Mouse (Mus musculus): ENCODE results near the gene Rsu1.

The Rsu1 gene

DNA sequence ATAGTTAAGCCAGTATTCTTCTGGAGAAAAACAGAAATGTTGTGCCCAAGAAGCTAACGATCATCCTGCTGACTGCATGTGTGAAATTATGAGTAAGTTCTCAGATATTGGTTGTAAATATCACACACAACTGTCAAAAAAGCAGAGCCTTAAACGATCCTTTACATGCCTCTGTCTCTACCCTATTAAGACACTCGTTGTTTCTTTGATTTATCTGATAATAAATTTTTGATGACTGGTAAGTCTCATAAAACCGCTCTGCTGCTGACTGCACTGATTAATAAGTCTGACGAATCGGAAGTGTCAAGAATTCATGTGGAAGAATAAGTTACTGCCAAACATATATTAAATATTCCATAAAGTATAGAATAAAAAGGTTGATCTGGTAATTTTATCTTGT lies 126.0 kb downstream of the Rsu1 start:
- DNase-seq = no peak

DNA sequence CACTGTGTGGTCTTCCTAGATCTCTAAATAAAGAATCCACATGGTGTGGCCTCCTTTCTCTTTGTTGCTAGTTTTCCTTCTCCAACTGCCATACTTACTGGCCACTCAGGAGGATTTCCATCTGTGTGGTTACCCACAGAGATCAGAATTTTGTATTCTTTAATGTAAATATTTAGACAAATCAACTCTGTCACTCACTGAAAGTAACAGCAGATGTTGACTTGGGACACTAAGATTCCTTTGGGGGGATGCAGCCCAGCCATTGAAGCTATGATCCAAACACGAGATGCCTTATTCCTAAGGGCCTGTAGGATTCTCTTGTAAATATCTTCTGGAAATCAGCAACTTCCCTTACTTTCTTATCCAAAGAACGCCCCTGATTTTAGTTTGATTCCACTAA lies 136.3 kb downstream of the Rsu1 start:
- DNase-seq = no peak

DNA sequence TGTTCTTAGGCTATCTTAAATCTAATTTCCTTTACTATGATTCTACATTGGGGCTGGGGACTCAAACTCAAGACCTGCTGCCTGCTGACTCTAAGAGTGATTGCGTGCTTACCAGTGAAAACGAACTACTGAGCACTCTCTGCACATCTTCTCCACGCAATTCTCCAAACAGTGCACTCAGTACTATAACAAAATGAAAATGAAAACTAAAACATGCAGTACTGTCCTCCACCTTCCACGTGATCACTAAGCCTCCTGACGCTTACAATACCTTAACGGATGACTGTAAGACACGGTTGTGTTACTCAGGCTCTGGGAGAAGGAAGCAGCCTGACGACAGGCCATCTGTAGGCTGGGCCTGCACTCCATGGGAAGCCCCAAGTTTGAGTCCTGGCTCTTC lies 138.4 kb downstream of the Rsu1 start:
- DNase-seq = no peak

DNA sequence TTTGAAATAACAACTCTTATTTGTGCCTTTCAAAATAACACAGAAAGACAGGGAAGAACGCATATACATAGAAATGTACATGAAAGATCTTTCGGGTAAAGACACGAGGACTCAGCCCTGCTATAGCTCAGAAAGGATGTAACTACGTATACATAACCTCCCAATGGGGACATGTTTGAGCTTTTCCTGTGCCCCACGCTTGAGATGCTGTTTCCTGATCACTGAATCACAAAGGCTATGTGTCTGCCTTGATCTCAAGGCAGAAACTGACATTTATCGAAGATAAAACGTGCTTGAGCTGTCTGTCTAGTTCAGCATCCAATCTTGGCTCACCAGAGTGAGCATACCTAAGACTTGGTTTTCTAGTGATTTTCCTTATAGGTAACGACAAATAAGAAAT lies 138.8 kb downstream of the Rsu1 start:
- DNase-seq = no peak

DNA sequence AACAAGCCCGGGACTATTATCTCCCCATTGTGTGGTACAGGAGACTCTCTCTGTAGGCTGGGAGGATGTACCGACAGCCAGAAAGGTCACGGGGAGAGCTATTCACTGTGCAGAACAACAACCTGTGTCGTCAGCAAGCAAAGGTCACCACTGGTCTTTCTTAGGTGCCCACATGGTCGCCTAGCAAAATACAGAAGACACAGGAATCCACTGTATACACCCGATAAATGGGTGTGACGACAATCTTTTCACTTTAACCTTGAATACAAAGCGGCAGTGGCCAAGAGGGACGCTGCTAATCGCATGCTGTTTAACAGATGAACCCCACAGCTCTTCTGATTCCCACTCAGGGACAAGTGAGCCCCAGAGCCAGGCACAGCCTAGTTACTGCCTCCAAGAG lies 141.4 kb downstream of the Rsu1 start:
- DNase-seq = no peak

DNA sequence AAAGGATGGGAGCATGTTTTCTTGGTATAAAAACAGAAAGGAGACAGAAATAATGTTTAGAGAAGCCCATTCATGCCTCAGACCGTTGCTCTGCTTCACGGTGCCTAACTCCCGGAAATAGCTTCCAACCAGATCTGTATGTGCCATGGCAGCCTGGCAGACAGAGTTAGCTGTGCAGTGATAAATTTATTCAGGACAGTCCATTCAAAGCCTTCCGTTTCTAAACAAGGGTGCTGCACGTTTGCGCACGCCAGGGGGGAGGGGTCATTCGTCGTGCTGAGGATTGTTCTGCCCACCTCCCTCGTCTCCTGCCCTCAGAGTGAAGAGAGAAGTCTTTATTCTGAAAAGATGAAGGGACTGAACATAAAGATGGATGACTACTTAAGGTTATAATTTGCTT lies 141.9 kb downstream of the Rsu1 start:
- no peak for DNase-seq

DNA sequence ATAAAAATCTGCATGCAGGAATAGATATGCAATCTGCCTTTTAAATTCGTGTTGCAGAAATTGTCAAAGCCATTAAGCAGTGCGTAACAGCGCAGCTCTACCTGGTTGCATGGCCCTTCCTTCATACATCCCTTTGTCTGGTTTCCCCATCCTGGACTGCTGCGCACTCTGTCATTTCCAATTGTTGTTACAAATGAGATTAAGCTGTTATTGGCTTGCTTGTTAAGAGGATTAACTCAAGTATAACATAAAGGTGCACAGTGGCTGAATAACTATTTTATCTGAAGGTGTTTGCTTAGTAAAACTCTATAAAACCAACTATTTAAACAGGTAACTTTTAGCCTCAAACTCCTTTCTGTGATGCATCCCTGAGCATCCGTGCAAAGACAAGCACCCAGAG lies 150.8 kb downstream of the Rsu1 start:
- no peak for DNase-seq

DNA sequence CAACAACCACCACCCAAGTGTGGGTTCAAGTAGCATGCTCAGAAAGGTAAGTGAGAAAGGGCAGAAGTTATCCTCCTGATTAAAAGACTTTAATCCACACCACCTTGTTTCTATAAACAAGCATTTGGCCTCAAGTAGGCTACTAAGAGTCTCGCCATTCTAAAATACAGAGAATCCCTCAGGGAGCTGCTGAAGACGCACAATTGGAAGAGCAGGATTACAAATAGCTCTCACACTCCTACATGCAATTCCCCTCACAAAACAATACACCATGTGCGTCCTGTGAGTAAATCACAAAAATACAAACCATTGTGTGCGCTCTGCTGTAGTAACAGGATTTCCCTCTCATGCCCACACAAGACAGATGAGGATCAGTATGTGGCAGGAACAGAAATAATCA lies 153.3 kb downstream of the Rsu1 start:
- DNase-seq = no peak

DNA sequence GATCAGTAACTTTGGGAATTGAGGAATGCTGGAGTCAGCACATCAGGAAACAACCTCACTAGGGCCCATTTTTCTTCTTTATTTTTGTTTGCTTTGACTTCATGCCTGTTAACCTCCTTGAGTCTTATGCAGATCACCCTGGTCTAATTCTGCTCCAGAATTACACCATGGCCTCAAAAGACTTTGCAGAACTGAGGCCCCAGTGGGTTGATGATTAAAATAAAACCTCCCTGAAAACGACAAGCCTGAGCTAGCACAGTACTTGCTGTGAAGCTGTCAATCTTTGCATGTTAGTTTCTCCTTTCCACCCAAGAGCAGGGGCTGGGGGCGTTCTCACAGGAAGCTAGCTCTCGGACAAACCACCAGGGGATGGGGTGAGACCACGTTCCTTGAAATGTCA lies 164.7 kb downstream of the Rsu1 start:
- no peak for DNase-seq

DNA sequence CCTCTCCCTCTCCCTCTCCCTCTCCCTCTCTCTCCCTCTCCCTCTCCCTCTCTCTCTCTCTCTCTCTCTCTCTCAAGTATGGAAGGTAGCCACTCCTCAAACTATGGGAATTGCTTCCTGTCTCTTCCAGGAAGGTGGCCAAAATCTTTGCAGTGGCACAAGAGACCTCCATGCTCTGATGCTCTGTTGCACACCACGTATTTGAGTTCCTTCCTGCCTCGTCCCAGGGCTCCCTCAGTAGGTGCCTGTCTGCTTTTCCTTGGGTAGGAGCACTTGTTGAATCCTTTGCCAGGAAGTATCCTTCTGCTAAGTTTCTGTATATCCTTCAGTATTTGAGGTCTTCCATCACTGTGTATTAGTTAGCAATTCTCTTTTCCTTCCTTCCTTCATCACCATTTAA lies 166.8 kb downstream of the Rsu1 start:
- DNase-seq = no peak

DNA sequence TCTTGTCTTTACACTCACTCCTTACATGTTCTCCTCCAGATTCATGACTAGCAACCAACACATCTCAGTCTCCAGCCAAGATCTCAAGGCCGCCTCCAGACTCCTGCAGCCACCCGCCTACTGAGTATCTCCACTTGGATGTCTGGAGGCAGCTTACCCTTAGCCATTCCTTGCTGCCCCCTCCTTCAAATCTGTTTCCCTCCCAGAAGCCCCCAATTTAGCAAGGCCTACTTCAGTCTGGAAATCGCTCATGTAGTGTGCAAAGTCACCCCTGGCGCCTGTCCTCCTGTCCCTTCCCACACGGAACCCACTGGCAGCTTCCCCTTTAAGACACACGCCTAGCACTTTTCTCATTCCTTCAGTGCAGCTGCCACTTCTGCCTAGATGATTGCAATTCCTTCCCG lies 167.4 kb downstream of the Rsu1 start:
- no peak for DNase-seq

DNA sequence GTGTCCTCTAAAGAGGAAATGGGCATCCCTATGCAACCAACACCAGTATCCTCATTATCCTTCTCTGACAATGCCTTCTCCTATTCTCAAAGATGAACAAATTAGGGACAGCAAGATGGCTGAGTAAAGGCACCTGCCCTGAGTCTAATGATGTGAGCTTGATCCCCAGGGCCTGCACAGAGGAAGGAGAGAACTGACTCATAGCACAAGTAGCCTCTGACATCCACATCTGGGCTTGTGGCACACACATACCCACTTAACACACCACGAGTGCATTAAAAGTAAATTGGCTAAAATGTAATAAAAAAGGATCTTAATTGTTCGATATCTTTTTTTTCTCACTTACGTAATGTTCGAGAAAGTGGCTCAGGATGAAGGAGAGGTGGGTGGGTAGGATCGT lies 177.2 kb downstream of the Rsu1 start:
- no peak for DNase-seq

DNA sequence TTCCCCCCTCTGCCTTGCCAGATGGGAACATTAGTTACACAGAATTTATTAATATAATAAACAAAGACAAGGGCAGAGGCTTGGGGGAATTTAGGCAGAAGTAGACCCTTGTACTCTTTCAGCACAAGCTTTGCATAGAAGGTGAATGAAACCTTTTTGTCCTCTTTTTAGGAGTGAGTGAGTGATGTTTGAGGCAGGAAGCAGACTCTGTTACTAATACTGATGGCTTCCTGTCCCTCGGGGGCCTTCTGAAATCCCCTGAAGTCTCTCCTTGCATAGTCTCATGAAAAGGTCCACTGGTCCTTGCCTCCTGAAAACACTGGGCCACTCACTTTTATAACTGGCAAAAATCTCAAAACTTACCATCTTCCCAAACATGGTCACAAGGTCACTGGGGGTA lies 177.6 kb downstream of the Rsu1 start:
- no peak for DNase-seq

DNA sequence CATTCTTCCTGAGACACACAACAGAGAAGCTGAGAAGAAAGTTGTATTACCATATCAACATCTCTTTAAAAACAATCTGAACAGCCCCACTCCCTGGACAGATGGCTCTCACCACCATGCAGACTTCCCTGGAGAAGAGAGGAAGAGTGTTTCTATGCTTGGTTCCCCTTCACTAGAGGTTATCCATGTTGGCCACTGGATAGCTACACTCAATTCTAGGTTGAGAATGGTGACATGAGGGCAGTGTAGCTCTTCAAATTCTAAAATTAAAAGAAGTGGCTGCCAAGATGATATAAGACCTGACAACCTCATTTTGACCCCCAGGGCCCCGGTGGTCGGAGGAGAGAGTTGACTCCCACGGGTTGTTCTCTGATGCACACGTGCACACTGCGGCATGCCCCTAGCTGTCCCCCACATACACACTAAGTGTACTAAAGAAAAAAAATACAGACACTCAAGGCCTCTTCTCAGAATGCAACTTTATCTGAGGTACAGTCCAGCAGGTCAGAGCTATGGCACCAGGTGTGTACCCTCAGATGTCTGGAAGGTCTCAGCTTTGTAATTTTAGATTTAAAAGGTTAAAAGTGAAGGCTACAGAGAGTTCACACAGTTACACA lies 179.7 kb downstream of the Rsu1 start:
- no peak for DNase-seq

DNA sequence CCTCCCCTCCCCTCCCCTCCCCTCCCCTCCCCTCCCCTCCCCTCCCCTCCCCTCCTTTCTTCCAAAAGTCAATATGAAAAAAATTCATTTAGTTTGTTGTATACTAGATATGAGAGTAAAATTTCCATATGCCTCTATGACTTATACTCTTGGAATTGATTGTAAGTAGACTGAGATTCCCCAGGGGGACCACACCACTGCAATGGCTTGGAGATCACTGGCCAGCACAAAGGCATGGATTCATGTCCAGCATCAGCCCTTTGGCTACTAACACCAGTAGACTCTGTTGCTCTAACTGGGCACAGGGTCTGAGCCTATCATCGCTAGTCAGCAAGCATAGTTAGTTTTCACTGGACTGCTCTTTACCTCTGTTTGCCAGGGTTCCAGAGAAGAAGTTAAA lies 180.4 kb downstream of the Rsu1 start:
- DNase-seq = no peak

DNA sequence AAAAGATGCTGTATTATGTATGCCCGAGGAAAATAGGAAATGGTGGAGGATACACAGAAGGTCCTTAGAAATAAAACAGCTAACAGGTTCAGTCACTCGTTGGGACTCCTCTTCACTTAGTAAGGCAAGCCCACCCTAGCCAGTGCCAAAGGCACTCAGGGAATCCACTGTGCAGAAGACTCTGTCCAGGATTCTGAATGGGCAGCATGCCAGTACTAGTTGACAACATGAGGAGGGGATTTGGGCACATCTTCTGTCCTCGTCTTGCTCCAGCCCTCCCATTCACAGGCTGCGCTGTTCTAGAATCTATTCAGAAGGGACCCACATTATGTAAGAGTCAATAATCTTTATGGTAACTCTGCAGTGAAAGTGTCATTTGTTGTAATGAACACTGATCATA lies 181.4 kb downstream of the Rsu1 start:
- DNase-seq = no peak

DNA sequence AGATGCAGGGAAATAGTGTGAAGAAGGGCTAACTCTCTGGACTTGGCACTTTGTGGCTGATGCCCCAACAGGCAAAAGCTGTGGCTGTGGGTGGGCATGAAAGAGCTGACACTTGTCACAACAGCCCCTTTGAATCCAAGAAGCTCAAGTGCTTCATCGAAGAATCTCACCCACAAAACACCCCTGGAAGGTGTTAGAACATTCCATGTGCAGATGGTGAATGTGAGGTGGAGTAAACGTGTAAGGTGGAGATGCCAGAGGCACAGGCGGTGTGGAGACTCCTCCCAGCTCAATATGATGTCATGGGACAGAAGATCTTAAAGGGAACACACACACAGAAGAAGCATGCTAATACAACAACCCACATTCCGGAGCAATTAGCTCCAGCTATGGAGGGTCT lies 182.9 kb downstream of the Rsu1 start:
- DNase-seq = no peak

DNA sequence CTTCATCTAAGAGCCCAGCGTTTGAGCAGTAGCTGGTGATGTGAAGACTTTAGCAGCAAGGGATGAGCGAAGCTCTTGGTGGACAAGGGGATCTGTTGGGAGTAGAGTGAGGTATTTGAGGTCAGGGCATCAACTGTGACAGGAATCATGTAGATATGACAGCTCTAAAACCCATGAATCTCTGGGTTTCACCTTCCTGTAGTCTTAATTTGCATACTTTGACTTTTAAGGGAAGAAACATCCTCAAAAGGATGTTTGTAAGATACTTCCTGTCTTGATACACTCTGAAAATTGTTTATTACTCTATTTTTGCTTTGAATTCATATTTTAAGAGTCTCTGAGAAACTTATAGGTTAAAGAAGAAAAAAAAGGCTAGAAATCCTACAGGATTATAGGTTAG lies 183.4 kb downstream of the Rsu1 start:
- no peak for DNase-seq

DNA sequence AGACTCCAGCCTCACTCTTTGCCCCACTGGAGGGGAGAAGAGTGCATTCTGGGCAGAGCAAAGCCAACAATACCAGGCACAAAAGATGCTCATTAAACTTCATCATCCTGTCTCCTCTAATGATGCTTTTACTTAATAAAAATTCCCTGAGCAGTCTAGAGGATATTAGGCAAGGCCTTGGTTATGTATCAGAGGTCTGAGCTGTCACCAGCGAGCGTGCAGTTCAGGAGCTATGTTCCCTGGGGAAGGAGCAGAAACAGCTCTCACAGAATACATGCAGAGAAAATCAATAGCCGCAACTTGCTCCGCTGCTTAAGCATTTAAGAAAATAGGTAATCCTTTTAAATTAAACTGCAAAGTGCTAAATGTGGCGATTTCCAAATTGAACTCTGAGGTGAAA lies 187.0 kb downstream of the Rsu1 start:
- no peak for DNase-seq

DNA sequence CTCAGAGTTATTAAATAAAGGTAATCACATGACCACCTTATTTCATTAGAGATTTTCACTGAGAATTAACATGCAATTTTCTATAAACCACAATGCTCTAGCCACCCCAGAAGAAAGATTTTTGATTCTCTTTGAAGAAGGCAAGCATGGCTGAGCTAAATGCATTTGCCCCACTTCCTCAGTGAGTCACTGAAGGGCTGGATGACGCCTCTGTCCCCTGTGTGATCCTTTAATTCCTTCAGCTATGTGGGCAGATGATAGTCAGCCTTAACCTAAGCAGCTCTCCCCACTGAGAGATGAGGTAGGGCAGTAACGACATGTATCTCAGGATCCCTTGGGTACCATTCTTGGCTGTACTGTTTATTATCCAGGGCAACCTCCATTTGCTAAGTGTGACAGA lies 190.7 kb downstream of the Rsu1 start:
- no peak for DNase-seq

DNA sequence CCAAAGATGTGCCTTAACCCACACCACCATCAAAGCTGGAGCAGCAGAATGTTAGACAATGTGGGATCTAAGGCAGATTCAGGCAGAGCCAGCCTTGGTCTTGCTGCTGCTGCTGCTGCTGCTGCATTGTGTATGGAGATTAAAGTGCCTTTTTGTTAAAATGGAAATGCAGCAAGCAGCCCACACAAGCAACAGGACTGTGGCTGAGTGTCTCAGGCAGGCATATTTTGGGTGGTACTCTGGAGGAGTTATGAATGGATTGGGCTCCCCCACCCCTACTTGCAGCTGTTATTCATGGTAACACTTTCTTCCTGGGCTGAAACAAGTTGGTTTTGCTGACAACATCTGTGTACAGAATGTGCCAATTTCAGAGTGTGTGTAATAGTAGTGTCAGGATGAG lies 199.0 kb downstream of the Rsu1 start:
- no peak for DNase-seq

DNA sequence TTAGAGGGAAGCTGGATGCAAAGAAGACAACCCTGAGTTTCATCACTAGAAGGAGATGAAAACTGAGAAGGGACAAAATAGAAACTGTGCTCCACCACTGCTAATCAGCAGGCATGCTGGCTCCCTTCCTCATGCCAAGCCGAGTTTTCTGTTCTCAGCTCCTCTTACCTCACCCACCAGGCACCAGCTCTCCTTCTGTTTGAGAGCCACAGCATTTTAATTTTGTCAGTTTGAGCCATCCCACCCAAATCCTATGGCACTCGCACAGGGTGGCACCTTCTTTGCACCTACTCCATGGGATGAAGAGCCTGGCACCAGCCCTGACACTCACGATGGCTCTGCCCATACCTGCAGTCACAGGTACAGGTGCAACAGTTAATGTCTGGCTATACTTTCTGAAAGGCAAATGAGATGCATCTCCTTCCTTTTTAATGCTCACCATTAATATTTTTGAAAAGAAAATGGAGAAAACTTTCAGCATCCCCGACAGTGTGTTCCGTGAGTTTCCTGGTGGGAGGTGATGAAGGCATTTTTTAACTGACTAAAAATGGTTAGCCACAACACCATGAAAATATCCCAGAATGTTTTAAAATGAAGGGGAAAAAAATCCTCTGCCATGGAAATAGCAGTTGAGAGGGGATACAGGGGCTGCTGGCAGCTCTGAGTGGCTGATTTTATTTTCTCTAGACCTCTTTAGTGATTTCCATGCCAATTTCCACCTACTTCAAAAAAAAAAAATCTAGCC lies 210.6 kb downstream of the Rsu1 start:
- no peak for DNase-seq

DNA sequence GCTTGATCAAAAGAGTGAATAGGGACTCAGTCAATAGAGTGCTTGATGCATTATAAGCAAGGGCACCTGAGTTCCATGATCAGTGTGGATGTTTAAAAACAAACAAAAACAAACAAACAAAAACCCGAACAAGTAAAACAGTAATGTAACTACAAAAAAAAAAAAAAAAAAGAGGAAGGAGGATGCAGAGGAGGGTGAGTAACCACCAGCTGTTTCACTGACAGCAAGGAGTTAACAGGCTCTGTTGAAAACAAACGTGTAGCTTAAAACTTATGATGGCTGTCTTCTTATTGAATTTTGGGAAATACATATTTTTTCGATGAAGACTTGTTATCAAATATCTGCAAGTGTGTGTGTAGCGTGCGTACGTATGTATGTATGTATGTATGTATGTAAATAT lies 222.6 kb downstream of the Rsu1 start:
- no peak for DNase-seq

DNA sequence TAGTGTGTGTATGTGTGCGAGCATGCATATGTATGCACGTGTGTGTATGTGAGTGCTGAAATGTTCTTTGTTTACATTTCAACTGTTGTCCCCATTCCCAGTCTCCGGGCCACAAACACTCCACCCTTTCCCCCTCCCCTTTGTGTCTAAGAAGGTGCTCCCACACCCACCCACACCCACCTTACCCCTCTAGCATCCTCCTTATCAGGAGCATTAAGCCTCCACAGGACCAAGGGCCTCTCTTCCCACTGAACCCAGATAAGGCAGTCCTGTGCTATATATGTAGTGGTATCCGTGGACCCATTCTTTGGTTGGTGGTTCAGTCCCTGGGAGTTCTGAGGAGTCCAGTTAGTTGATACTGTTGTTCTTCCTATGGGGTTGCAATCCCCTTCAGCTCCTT lies 226.7 kb downstream of the Rsu1 start:
- no peak for DNase-seq

DNA sequence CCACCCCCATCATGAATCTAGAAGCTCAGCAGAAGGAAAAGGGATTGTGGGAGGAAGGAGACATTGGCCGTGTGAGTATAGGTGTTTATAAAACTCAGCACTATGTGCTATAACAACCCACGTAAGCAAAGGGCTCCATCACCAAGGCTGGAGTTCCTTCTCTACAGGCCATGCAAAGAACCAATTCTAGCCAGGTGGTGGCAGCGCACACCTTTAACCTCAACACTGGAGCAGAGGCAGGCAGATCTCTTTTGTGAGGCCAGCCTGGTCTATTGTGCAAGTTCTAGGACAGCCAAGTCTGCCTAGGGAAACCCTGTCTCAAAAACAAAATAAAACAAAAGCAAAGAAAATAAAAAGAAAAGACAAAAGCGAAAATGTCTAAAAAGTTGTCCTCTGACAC lies 231.4 kb downstream of the Rsu1 start:
- DNase-seq = no peak
